Mouse (Mus musculus): Measurements from ENCODE around the gene Gfpt2.

- TF ChIP-seq MAFK (IDR thresholded peaks at IDR 0.05; ENCODE audit: insufficient read depth, low read depth, low read length) = no peak
- TF ChIP-seq CHD2 (IDR thresholded peaks at IDR 0.05; ENCODE audit: low read depth, low read length) = no peak
- TF ChIP-seq ZNF384 (IDR thresholded peaks at IDR 0.05; ENCODE audit: low read depth, low read length) = no peak
These were observed 23.1 kb upstream of the Gfpt2 start for GRCm38 (mm10) chr11:49770676-49771550.
